Mouse (Mus musculus): ENCODE measurements at regions not wholly inside any gene's neighbourhood (a gene's known extent, or its start where the extent isn't known, plus 50 kb on each side); places are given as distances from the start of the nearest gene placed in this dataset.

GRCm38 (mm10) chr3:58162238-58162637 lies 252.3 kb upstream of the Tsc22d2 start:
- WGBS, result 17% methylated on average over 10 of the region's 10 CpGs
- H3K36me3 ChIP-seq (ENCODE audit: control insufficient read depth, insufficient read depth, low read length), result no peaks in the 10 kb centered on the region
- no peak overlapping the region for H3K9ac ChIP-seq (ENCODE audit: low read depth, low read length)
- TF ChIP-seq EP300 (IDR thresholded peaks at IDR 0.05; ENCODE audit: insufficient read depth, low read depth, low read length) (peak; percentile 72; the same call in 1 of the 2 replicates), POLR2A (IDR thresholded peaks at IDR 0.05; ENCODE audit: insufficient read depth, low read depth, low read length) (peak; percentile 43; the same call in 1 of the 2 replicates), CTCF (IDR thresholded peaks at IDR 0.05) (no peak)
- no peaks in the 10 kb centered on the region for H3K79me2 ChIP-seq (replicated peaks; ENCODE audit: control insufficient read depth, insufficient read depth, low read length)
- intact Hi-C loops (cut with DNase I), result loop anchor here (2.0 to 5.0 kb wide), 2 partner anchors 210 to 253 kb away; partner anchors contain the start of gene Tsc22d2
- no peaks in the 10 kb centered on the region for H3K27me3 ChIP-seq (ENCODE audit: control insufficient read depth, insufficient read depth, low read length)
- peak; percentile 52 to 74 for DNase-seq
- H3K4me1 ChIP-seq (ENCODE audit: control insufficient read depth, insufficient read depth, low read length), result peaks cover 8% of the 10 kb centered on the region
- H3K4me3 ChIP-seq, result no peak overlapping the region
- H3K27ac ChIP-seq, result peak overlapping the region; percentile 66

GRCm38 (mm10) chr3:58163806-58164205 lies 250.7 kb upstream of the Tsc22d2 start:
- 9% methylated on average over 10 of the region's 10 CpGs for WGBS
- Histone ChIP-seq H3K79me2 (replicated peaks; ENCODE audit: control insufficient read depth, insufficient read depth, low read length) (no peaks in the 10 kb centered on the region), H3K36me3 (ENCODE audit: control insufficient read depth, insufficient read depth, low read length) (no peaks in the 10 kb centered on the region), H3K27me3 (ENCODE audit: control insufficient read depth, insufficient read depth, low read length) (no peaks in the 10 kb centered on the region), H3K27ac (no peak overlapping the region), H3K4me1 (ENCODE audit: control insufficient read depth, insufficient read depth, low read length) (peaks cover 8% of the 10 kb centered on the region), H3K9ac (ENCODE audit: low read depth, low read length) (no peak overlapping the region), H3K4me3 (no peak overlapping the region)
- intact Hi-C loops (cut with DNase I), result loop anchor here (1.0 to 5.0 kb wide), 3 partner anchors 208 to 324 kb away; partner anchors contain the start of gene Tsc22d2
- TF ChIP-seq POLR2A (IDR thresholded peaks at IDR 0.05; ENCODE audit: insufficient read depth, low read depth, low read length) (no peak), CTCF (IDR thresholded peaks at IDR 0.05) (peak; percentile 96), EP300 (IDR thresholded peaks at IDR 0.05; ENCODE audit: insufficient read depth, low read depth, low read length) (0 out of 2 replicates have a peak, but pooled peaks have one; percentile 63)
- peak; percentile 62 to 63 for DNase-seq

GRCm38 (mm10) chr3:58166628-58167027 lies 247.9 kb upstream of the Tsc22d2 start:
- DNase-seq, result no peak
- Histone ChIP-seq H3K27ac (no peak overlapping the region), H3K4me1 (ENCODE audit: control insufficient read depth, insufficient read depth, low read length) (peaks cover 7% of the 10 kb centered on the region), H3K9ac (ENCODE audit: low read depth, low read length) (no peak overlapping the region), H3K27me3 (ENCODE audit: control insufficient read depth, insufficient read depth, low read length) (no peaks in the 10 kb centered on the region), H3K79me2 (replicated peaks; ENCODE audit: control insufficient read depth, insufficient read depth, low read length) (no peaks in the 10 kb centered on the region), H3K36me3 (ENCODE audit: control insufficient read depth, insufficient read depth, low read length) (no peaks in the 10 kb centered on the region), H3K4me3 (no peak overlapping the region)
- no peak for TF ChIP-seq CTCF (IDR thresholded peaks at IDR 0.05)
- TF ChIP-seq POLR2A (IDR thresholded peaks at IDR 0.05; ENCODE audit: insufficient read depth, low read depth, low read length), result no peak
- TF ChIP-seq EP300 (IDR thresholded peaks at IDR 0.05; ENCODE audit: insufficient read depth, low read depth, low read length), result no peak
- intact Hi-C loops (cut with DNase I), result no loop called here
- 8% methylated on average over 2 of the region's 2 CpGs for WGBS

- no peak overlapping the region for H3K9ac ChIP-seq (ENCODE audit: low read depth, low read length)
- no peak overlapping the region for H3K4me3 ChIP-seq
- H3K27me3 ChIP-seq (ENCODE audit: control insufficient read depth, insufficient read depth, low read length), result no peaks in the 10 kb centered on the region
- intact Hi-C loops (cut with DNase I), result no loop called here
- no peak for DNase-seq
- TF ChIP-seq POLR2A (IDR thresholded peaks at IDR 0.05; ENCODE audit: insufficient read depth, low read depth, low read length), result no peak
- no peak for TF ChIP-seq CTCF (IDR thresholded peaks at IDR 0.05)
- TF ChIP-seq EP300 (IDR thresholded peaks at IDR 0.05; ENCODE audit: insufficient read depth, low read depth, low read length), result no peak
- no peaks in the 10 kb centered on the region for H3K79me2 ChIP-seq (replicated peaks; ENCODE audit: control insufficient read depth, insufficient read depth, low read length)
- H3K27ac ChIP-seq, result no peak overlapping the region
- peaks cover 4% of the 10 kb centered on the region for H3K4me1 ChIP-seq (ENCODE audit: control insufficient read depth, insufficient read depth, low read length)
- 59% methylated on average over 3 of the region's 3 CpGs for WGBS
- no peaks in the 10 kb centered on the region for H3K36me3 ChIP-seq (ENCODE audit: control insufficient read depth, insufficient read depth, low read length)
These were observed 247.4 kb upstream of the Tsc22d2 start for GRCm38 (mm10) chr3:58167121-58167520.

- no peak overlapping the region for H3K27ac ChIP-seq
These were observed 246.7 kb upstream of the Tsc22d2 start for GRCm38 (mm10) chr3:58167761-58168290.

GRCm38 (mm10) chr3:58168522-58169185 lies 245.9 kb upstream of the Tsc22d2 start:
- TF ChIP-seq POLR2A (IDR thresholded peaks at IDR 0.05; ENCODE audit: insufficient read depth, low read depth, low read length) (no peak), CTCF (IDR thresholded peaks at IDR 0.05) (no peak), EP300 (IDR thresholded peaks at IDR 0.05; ENCODE audit: insufficient read depth, low read depth, low read length) (no peak)
- Histone ChIP-seq H3K79me2 (replicated peaks; ENCODE audit: control insufficient read depth, insufficient read depth, low read length) (no peaks in the 10 kb centered on the region), H3K36me3 (ENCODE audit: control insufficient read depth, insufficient read depth, low read length) (no peaks in the 10 kb centered on the region), H3K9ac (ENCODE audit: low read depth, low read length) (no peak overlapping the region), H3K27me3 (ENCODE audit: control insufficient read depth, insufficient read depth, low read length) (no peaks in the 10 kb centered on the region), H3K4me1 (ENCODE audit: control insufficient read depth, insufficient read depth, low read length) (peaks cover 2% of the 10 kb centered on the region), H3K27ac (peak overlapping the region; percentile 9; the same call in 1 of the 2 replicates), H3K4me3 (no peak overlapping the region)
- peak; percentile 34 to 37 for DNase-seq
- intact Hi-C loops (cut with DNase I), result no loop called here
- 64% methylated on average over 14 of the region's 14 CpGs for WGBS

More at GRCm38 (mm10) chr3:58167761-58168290, 246.7 kb upstream of the Tsc22d2 start:
- intact Hi-C loops (cut with DNase I), result no loop called here
- 88% methylated on average over 1 of the region's 1 CpGs for WGBS
- DNase-seq, result no peak
- TF ChIP-seq POLR2A (IDR thresholded peaks at IDR 0.05; ENCODE audit: insufficient read depth, low read depth, low read length) (no peak), CTCF (IDR thresholded peaks at IDR 0.05) (no peak), EP300 (IDR thresholded peaks at IDR 0.05; ENCODE audit: insufficient read depth, low read depth, low read length) (no peak)
- Histone ChIP-seq H3K4me3 (no peak overlapping the region), H3K79me2 (replicated peaks; ENCODE audit: control insufficient read depth, insufficient read depth, low read length) (no peaks in the 10 kb centered on the region), H3K36me3 (ENCODE audit: control insufficient read depth, insufficient read depth, low read length) (no peaks in the 10 kb centered on the region), H3K27me3 (ENCODE audit: control insufficient read depth, insufficient read depth, low read length) (no peaks in the 10 kb centered on the region), H3K4me1 (ENCODE audit: control insufficient read depth, insufficient read depth, low read length) (peaks cover 4% of the 10 kb centered on the region), H3K9ac (ENCODE audit: low read depth, low read length) (no peak overlapping the region)
